Mouse (Mus musculus) ES-E14 (cell line): ENCODE results near the gene Gm28374.

Experiments used
- CHD2 ChIP-seq: IDR thresholded peaks from 2 replicates; pipeline ENCODE4 v1.6.1; 2014; ENCODE audit warnings: mild to moderate bottlenecking, low read depth, low read length, inconsistent platforms
- HCFC1 ChIP-seq: IDR thresholded peaks from 2 replicates; pipeline ENCODE4 v1.6.1; 2012; ENCODE audit warnings: low read length, inconsistent platforms, borderline replicate concordance; ENCODE audit not compliant: insufficient read depth
- ZC3H11A ChIP-seq: IDR thresholded peaks from 2 replicates; pipeline ENCODE4 v1.6.1; 2012; ENCODE audit warnings: low read depth, mild to moderate bottlenecking, inconsistent platforms, low read length, borderline replicate concordance

- TF ChIP-seq CHD2 (no peak), ZC3H11A (no peak), HCFC1 (no peak)
Observed at GRCm38 (mm10) chr19:6071261-6071660, 10.8 kb downstream of the Gm28374 start.
